Mouse (Mus musculus): Measurements from ENCODE around the gene Eif2b5.

Gene Eif2b5

DNA sequence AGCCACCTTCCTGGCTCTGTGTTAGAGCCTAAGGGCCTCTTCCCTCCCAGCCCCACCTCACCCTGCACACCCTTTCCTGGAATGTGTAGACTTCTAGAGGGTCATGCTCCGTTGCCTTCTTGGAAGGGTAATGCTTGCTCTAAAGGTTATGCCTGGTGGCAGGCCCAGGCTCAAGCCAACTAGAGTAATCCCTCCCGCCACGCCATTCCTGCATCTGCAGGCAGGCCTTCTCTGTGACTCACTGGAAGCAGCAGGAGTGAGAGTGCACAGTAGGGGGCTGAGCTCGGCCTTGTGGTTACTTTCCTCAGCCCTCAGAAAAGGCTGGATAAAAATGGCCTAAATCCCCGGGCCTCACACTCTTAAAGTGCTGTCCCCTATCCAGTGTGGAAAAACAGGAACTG lies 38.5 kb downstream of the Eif2b5 start:
- peak; percentile 46 to 49 for DNase-seq (ENCODE audit: low spot score in 2 of 2)

DNA sequence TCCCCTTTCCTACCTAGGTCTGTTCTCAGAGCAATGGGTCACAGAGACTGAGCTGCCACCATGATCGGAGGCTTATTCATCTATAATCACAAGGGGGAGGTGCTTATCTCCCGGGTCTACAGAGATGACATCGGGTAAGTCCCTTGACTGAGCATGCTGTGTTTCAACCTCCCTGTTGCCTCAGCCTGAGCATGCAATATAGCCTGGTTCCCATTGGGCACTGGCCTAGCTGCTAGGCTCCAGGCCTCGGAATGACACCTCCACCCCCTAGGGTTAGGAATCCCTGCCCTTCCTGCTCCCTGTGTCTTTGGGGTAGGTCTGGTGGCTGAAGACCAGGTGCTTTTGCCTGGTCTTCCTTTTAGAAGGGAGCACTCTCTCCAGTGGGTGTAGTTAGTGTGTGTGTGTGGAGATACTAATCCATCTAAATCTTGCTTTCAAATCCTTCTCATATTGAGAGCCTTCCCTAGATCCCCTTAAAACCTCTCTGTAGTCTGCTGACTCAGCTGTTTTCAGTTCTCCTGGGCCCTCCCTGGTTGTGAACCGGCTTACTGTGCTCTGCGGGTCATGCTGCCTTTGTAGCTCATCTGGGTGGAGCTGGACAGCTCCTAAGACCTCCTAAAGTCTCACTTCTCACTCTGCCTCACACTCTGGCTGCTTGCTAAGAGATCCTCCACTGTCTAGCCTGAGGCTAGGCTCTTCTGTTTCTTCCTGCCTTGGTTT lies 39.1 kb downstream of the Eif2b5 start:
- no peak for DNase-seq (ENCODE audit: low spot score in 2 of 2)

DNA sequence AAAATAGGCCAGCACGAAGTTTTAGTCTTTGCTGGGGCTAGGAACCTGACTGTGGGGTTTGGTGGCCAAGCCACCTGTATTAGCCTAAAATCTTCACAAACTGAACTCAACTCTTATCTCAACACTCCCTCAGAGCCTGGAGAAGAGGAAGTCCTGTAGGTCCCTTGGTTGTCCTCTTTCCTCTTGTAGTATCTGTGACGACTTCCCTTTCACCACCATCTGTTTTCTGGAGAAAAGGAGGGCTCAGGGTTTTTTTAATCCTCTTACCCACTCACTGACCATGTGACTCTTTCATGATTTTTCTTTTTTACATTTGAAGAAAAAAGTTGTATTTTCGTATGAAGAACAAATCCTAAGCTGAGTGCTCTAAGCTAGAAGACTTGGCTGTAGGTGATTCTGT lies 41.0 kb downstream of the Eif2b5 start:
- no peak for DNase-seq (ENCODE audit: low spot score in 2 of 2)

DNA sequence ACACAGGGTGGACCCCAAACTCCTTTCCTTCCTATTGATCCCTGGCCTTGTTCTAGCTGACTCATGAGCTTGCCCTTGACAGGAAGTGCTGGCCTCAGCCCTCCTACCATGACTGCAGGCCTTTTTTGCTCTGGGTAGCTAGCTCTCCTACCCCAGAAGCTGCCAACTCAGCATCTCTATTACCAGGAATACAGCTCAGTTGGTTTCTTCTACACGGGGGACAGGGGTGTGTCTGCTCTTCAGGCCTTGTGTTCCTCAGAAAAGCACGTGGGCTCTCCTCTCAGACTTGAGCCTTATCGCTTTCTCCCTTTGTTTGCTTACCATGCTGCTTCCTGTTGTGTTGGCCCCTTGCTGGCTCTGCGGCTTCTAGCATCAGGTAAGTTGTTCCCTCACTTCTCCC lies 41.8 kb downstream of the Eif2b5 start:
- no peak for DNase-seq (ENCODE audit: low spot score in 2 of 2)

DNA sequence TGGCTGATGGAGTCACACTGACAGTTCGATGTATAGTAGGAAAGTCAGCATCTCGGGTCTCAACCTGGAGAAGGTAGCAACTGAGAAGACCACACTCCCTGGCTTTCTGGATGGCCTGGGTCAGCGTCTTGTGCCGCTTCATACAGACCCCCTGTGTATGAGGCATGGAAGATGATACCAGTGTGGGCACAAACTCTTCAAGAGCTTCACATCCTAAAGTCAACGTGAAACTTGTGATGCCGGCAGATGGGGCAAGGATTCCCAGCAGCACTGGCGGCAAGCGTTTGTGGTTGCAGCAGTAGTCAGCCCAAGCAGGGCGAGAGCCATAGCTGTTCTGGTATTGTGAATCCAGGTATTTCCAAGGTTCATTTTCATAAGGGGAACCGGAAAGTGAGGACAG lies 47.1 kb downstream of the Eif2b5 start:
- DNase-seq (ENCODE audit: low spot score in 2 of 2), result no peak

DNA sequence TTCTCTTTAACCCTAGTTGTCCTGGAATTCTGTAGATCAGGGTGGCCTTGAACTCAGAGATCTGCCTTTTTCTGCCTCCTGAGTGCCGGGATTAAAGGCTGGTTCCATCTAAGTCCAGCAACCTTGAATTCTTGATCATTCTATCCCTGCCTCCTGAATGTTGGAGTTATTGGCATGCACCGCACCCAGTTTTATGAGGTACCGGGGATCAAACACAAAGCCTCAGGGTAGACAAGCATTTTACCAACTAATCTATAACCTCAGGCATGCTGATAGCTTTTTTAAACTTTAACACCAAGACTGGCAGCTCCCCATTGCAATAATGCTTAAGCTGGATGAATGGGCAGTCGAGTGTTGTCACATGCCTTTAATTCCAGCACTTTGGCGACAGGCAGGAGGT lies 48.8 kb downstream of the Eif2b5 start:
- DNase-seq (ENCODE audit: low spot score in 2 of 2), result no peak

DNA sequence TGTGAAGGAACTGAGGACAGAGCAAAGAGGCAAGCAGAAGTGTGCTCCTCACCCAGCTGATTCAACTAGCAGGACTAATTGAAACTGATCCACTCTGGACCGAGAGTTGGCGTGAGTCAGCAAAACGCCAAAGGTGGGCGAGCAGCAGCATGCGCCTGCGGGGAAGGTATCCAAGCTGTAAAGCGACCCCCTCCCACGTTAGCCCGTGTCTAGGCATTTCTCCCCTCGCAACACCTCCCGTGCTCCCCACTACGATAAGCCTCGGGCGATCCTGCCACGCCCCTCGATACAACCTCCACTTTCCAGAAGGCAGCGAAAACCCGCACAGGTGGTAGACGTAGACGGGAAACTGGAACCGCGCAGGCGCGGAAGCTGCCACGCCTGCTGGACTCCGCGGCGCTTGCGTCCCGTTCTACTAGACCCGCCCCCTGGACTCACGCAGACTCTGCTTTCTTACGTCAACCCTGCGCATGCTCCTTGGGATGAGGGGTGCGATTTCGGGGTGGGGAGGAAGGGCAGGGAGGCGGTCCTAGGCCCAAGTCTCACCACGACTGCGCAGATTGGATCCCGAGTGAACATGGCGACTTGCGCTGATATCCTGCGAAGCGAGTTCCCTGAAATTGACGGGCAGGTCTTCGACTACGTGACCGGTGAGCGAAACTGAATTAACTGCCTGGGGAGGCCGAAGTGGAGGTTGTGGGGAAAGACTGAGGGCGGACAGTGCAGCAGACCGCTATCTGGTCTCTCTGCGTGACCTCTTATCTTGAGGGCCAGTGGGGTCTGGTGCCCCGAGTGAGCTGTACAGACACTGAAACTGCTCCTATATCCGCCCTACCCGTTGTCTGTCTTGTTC lies 49.7 kb downstream of the Eif2b5 start, which contains the start of gene Abcf3:
Gene Abcf3, plus strand, starts transcription at position 482 of the 853 bp plus-strand sequence.
- peak; percentile 99 for DNase-seq (ENCODE audit: low spot score in 2 of 2)

DNA sequence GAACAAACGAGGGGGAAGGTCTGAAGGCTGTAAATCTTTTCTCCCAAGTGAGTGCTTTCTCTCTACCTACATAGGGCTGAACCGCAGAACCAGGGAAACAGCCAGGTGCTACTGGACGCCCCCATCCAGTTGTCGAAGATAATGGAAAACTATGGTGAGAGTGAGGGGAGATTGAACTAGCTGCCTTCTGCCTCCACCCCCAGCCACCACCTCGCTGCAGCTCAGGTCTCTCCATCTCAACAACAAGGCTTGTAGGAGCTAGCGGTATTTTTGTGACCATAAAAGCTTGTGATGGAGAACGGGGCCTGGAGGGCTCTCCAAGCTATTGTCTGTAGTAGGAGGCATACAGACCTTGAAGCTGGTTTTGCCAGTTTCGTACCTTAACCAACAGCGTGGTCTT lies 50.5 kb downstream of the Eif2b5 start:
- DNase-seq (ENCODE audit: low spot score in 2 of 2), result no peak

DNA sequence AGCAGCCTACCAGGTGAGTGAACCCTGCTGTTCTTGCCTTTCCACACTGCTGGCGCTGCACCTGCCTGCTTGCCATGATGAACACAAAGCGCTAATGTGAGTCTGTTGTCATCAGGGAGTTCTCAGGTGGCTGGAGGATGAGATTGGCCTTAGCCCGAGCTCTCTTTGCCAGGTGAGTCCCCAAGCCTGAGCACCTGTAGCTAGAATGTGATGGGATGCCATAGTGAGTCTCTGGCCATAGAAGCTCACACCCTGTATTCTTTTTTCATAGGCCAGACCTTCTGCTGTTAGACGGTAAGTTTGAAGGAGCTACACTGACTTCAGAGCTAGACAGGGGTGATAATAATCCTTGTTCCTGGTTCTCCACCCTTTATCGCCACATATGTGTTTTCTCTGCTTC lies 53.1 kb downstream of the Eif2b5 start:
- DNase-seq (ENCODE audit: low spot score in 2 of 2), result no peak

DNA sequence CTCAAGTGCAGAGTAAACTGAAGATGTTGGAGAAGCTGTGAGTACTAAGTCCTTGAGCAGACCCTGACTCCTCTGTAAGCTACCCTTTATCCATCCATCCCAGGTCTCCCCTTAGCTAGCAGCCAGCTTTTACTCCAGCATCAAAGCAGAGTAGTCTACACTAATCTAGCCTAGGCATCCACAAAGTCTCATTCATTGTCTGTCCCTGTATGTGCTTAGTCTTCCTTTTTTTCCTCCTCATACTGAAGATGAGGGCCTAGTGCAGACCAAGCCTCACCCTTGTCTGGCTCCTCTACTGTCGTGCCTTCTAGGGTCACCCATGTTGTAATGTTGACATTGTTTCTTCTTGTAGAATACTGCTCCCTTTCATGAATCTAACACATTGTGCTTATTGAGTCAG lies 54.0 kb downstream of the Eif2b5 start:
- DNase-seq (ENCODE audit: low spot score in 2 of 2), result no peak

DNA sequence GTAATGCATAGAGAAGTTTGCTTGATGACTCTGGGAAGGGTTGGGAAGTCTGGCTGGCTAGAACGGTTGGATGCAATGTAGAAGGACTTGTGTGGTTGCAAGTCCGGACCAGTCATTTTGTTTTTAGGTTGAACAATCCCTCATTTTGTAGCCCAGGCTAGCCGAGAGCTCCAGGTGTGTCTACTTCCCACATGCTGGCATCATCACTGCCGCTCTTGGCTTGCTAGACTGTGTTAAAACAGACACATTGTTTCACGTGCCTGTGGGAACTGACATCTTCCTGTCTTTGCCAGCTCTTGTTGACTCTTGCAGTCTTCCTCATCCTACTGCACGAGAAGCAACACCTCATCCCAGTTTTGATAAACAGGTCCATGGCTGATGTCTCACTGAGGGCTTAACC lies 56.4 kb downstream of the Eif2b5 start:
- DNase-seq (ENCODE audit: low spot score in 2 of 2), result no peak

DNA sequence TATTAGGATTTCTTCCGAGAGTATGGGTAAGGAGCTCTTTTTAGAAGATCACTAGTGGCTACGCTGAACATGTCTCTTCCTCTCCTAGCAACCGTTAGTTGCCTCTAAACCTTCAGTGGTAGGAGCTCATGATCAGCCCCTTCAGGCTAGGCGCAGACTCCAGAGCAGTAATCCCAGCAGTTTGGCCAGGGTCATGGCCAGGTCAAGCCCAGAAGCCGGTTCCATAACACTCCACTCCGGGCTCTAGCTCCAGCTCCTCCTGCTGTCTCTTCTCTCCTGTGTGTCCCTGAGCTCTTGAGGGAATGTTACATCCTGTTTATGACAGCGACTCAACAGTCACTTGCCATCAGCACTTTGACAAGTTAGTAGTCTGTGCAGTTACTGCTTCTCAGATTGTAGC lies 58.8 kb downstream of the Eif2b5 start:
- no peak for DNase-seq (ENCODE audit: low spot score in 2 of 2)

All from right cerebral cortex, postnatal 10 days (tissue).